ENCODE assay signal across 20 mouse cellular contexts in genomic region chr7:71214500-71215055, GRCm38 (mm10).
DNase-seq lines count a peak whose midpoint lies in the region; ATAC-seq and TF ChIP-seq lines count a peak whose summit lies in the region.
"Had no signal": no experiment of that assay in that cellular context is flagged by ENCODE, and none has a peak within 500 bp of the region (broad histone marks: within the 10 kb centered on the region; RNA-seq: fewer than 3 reads in every experiment).

No protein-coding gene starts in this region.

- ATAC-seq in lung, embryonic 15.5 days (ENCODE audit: borderline replicate concordance, extremely low read depth, low FRiP score, low TSS enrichment), result no peak
- ATAC-seq in kidney, embryonic 15.5 days (replicated peaks; ENCODE audit: low FRiP score), result peak; percentile 58
- peak; percentile 43; the same call in 1 of the 2 replicates for ATAC-seq in lung, postnatal 0 days
- ATAC-seq: activated CD4-positive, CD25-positive, alpha-beta regulatory T cell, adult 4 months; CD4-positive, CD25-positive, alpha-beta regulatory T cell, adult 4 months; forebrain, postnatal 0 days had no signal

- no peak for TF ChIP-seq POLR2A in cerebellum, adult 2 months (IDR thresholded peaks at IDR 0.05; ENCODE audit: borderline replicate concordance, insufficient read depth, low read length)

- no peak overlapping the region for H3K9ac ChIP-seq in lung, embryonic 15.5 days
- H3K9ac ChIP-seq in kidney, embryonic 15.5 days, result no peak overlapping the region
- no peak overlapping the region for H3K9ac ChIP-seq in lung, postnatal 0 days (replicated peaks; ENCODE audit: low read depth)
- H3K9ac ChIP-seq: forebrain, postnatal 0 days; neural tube, embryonic 12.5 days had no signal

- H3K36me3 ChIP-seq in lung, embryonic 15.5 days, result no peaks in the 10 kb centered on the region
- no peaks in the 10 kb centered on the region for H3K36me3 ChIP-seq in kidney, embryonic 15.5 days
- no peaks in the 10 kb centered on the region for H3K36me3 ChIP-seq in lung, postnatal 0 days (ENCODE audit: insufficient read depth, low read length)
- H3K36me3 ChIP-seq: forebrain, embryonic 10.5 days; hindbrain, embryonic 10.5 days; midbrain, embryonic 10.5 days; neural tube, embryonic 12.5 days had no signal

- H3K9me3 ChIP-seq in lung, embryonic 15.5 days, result no peaks in the 10 kb centered on the region
- H3K9me3 ChIP-seq in kidney, embryonic 15.5 days (replicated peaks), result no peaks in the 10 kb centered on the region
- no peaks in the 10 kb centered on the region for H3K9me3 ChIP-seq in lung, postnatal 0 days (ENCODE audit: low read length)
- H3K9me3 ChIP-seq: forebrain, embryonic 10.5 days; hindbrain, embryonic 10.5 days; midbrain, embryonic 10.5 days; neural tube, embryonic 12.5 days had no signal

- H3K4me1 ChIP-seq in lung, embryonic 15.5 days, result peaks cover 28% of the 10 kb centered on the region; the same call in 1 of the 2 replicates
- H3K4me1 ChIP-seq in kidney, embryonic 15.5 days, result peaks cover 12% of the 10 kb centered on the region; the same call in 1 of the 2 replicates
- H3K4me1 ChIP-seq in lung, postnatal 0 days (ENCODE audit: insufficient read depth, low read depth, low read length), result 0 out of 2 replicates have a peak, but pooled peaks cover 3% of the 10 kb centered on the region
- H3K4me1 ChIP-seq in cerebellum, adult 2 months (ENCODE audit: control insufficient read depth, insufficient read depth, low read length), result no peaks in the 10 kb centered on the region
- H3K4me1 ChIP-seq: forebrain, embryonic 10.5 days; hindbrain, embryonic 10.5 days; midbrain, embryonic 10.5 days; neural tube, embryonic 12.5 days had no signal

- no peak for DNase-seq in gastrocnemius, adult 2 months
- no peak for DNase-seq in gastrocnemius, adult 18-20 months (ENCODE audit: low spot score)
- DNase-seq in lung, postnatal 14 days, result no peak
- DNase-seq in lung, postnatal 0 days (ENCODE audit: low spot score), result peak; percentile 44
- no peak for DNase-seq in cerebellum, adult 2 months
- no peak for DNase-seq in adrenal gland, adult (ENCODE audit: inconsistent age in 2 of 2, low spot score in 1 of 2)
- DNase-seq: adrenal gland, postnatal 14 days; cerebellum, adult 11 months; cerebellum, postnatal 25 days; forebrain, postnatal 0 days; thymus, adult 2 months had no signal

- no peak for TF ChIP-seq EP300 in lung, postnatal 0 days (IDR thresholded peaks at IDR 0.05)

- intact Hi-C loops in gastrocnemius, adult 2 months (cut with DNase I), result no loop called here

- 39% methylated on average over 13 of the region's 13 CpGs for WGBS in lung, embryonic 15.5 days
- 41% methylated on average over 13 of the region's 13 CpGs for WGBS in kidney, embryonic 15.5 days
- WGBS in lung, postnatal 0 days, result 41% methylated on average over 13 of the region's 13 CpGs
- 85% methylated on average over 13 of the region's 13 CpGs for WGBS in cerebellum, adult 2 months

- H3K4me2 ChIP-seq in lung, embryonic 15.5 days, result no peak overlapping the region
- no peak overlapping the region for H3K4me2 ChIP-seq in kidney, embryonic 15.5 days
- peak overlapping the region; percentile 29; the same call in 1 of the 2 replicates for H3K4me2 ChIP-seq in lung, postnatal 0 days (replicated peaks; ENCODE audit: low read depth, low read length)
- H3K4me2 ChIP-seq: liver, embryonic 11.5 days; neural tube, embryonic 12.5 days had no signal

- TF ChIP-seq CTCF in gastrocnemius, adult 2 months (IDR thresholded peaks at IDR 0.05), result no peak
- TF ChIP-seq CTCF in lung, postnatal 0 days (IDR thresholded peaks at IDR 0.05), result no peak
- no peak for TF ChIP-seq CTCF in cerebellum, adult 2 months (IDR thresholded peaks at IDR 0.05; ENCODE audit: borderline replicate concordance, insufficient read depth, low read depth, low read length)

- H3K27me3 ChIP-seq in lung, embryonic 15.5 days, result no peaks in the 10 kb centered on the region
- no peaks in the 10 kb centered on the region for H3K27me3 ChIP-seq in kidney, embryonic 15.5 days
- no peaks in the 10 kb centered on the region for H3K27me3 ChIP-seq in lung, postnatal 0 days (replicated peaks; ENCODE audit: insufficient read depth, low read length)
- no peaks in the 10 kb centered on the region for H3K27me3 ChIP-seq in cerebellum, adult 2 months (ENCODE audit: control insufficient read depth, insufficient read depth, low read length)
- H3K27me3 ChIP-seq: neural tube, embryonic 12.5 days had no signal

- H3K4me3 ChIP-seq in gastrocnemius, adult 2 months, result no peak overlapping the region
- H3K4me3 ChIP-seq in lung, embryonic 15.5 days, result no peak overlapping the region
- no peak overlapping the region for H3K4me3 ChIP-seq in kidney, embryonic 15.5 days (replicated peaks)
- no peak overlapping the region for H3K4me3 ChIP-seq in lung, postnatal 0 days (ENCODE audit: low read depth, low read length)
- H3K4me3 ChIP-seq in cerebellum, adult 2 months (replicated peaks; ENCODE audit: insufficient read depth, low read depth, low read length), result no peak overlapping the region
- H3K4me3 ChIP-seq: forebrain, embryonic 10.5 days; hindbrain, embryonic 10.5 days; midbrain, embryonic 10.5 days; neural tube, embryonic 12.5 days had no signal

- H3K27ac ChIP-seq in gastrocnemius, adult 2 months, result peak overlapping the region; percentile 61
- peak overlapping the region; percentile 54 for H3K27ac ChIP-seq in lung, embryonic 15.5 days
- peak overlapping the region; percentile 85 for H3K27ac ChIP-seq in kidney, embryonic 15.5 days
- H3K27ac ChIP-seq in lung, postnatal 0 days (ENCODE audit: low read length), result peak overlapping the region; percentile 48
- no peak overlapping the region for H3K27ac ChIP-seq in cerebellum, adult 2 months (ENCODE audit: insufficient read depth, low read length)
- H3K27ac ChIP-seq: forebrain, embryonic 10.5 days; hindbrain, embryonic 10.5 days; midbrain, embryonic 10.5 days; neural tube, embryonic 12.5 days had no signal
